Mouse (Mus musculus) spleen, embryonic (tissue): ENCODE data around the gene Scrn2.

Experiments used
- CTCF ChIA-PET: fragments of 350-600 bp; sonication (Branson Sonifier 250); formaldehyde crosslinking; loops from one replicate; lab custom pipeline; 2022; lab: Charles Lee

The Scrn2 gene

GRCm38 (mm10) chr11:97045861-97046260 is 16.1 kb downstream of the Scrn2 start:
- CTCF ChIA-PET: interaction anchor here (0.5 to 0.6 kb wide), 2 partner anchors 94 to 103 kb away, joined by 3 to 4 read pairs; no protein-coding TSS in a partner anchor

- CTCF ChIA-PET: no interaction called here
Observed at GRCm38 (mm10) chr11:97048090-97048650, 18.4 kb downstream of the Scrn2 start.

- CTCF ChIA-PET: interaction anchor here (0.8 kb wide), 1 partner anchor 103 kb away, joined by 3 read pairs; no protein-coding TSS in a partner anchor
Observed at GRCm38 (mm10) chr11:97049492-97050085, 19.9 kb downstream of the Scrn2 start.

GRCm38 (mm10) chr11:97050216-97050943 is 20.6 kb downstream of the Scrn2 start, which contains the start of gene Osbpl7:
Osbpl7 (plus strand) TSS chr11:97050628.
- CTCF ChIA-PET: interaction anchor here (0.8 kb wide), 1 partner anchor 103 kb away, joined by 3 read pairs; no protein-coding TSS in a partner anchor

- CTCF ChIA-PET: no interaction called here
Observed at GRCm38 (mm10) chr11:97050944-97051586, 21.3 kb downstream of the Scrn2 start.

- CTCF ChIA-PET: no interaction called here
Observed at GRCm38 (mm10) chr11:97052219-97052646, 22.5 kb downstream of the Scrn2 start.

- CTCF ChIA-PET: interaction anchor here (0.6 kb wide), 1 partner anchor 211 kb away, joined by 3 read pairs; no protein-coding TSS in a partner anchor
Observed at GRCm38 (mm10) chr11:97063274-97063920, 33.7 kb downstream of the Scrn2 start.

GRCm38 (mm10) chr11:97063921-97064295 is 34.2 kb downstream of the Scrn2 start:
- CTCF ChIA-PET: interaction anchor here (0.6 kb wide), 1 partner anchor 210 kb away, joined by 3 read pairs; no protein-coding TSS in a partner anchor

GRCm38 (mm10) chr11:97065538-97066295 is 36.0 kb downstream of the Scrn2 start:
- CTCF ChIA-PET: no interaction called here

- CTCF ChIA-PET: no interaction called here
Observed at GRCm38 (mm10) chr11:97066656-97067360, 37.1 kb downstream of the Scrn2 start.

- CTCF ChIA-PET: no interaction called here
Observed at GRCm38 (mm10) chr11:97069333-97069732, 39.6 kb downstream of the Scrn2 start.

GRCm38 (mm10) chr11:97069770-97070169 is 40.0 kb downstream of the Scrn2 start:
- CTCF ChIA-PET: no interaction called here

- CTCF ChIA-PET: no interaction called here
Observed at GRCm38 (mm10) chr11:97071129-97071528, 41.4 kb downstream of the Scrn2 start.

- CTCF ChIA-PET: interaction anchor here (0.6 to 1.1 kb wide), 3 partner anchors 79 to 299 kb away, joined by 3 to 5 read pairs (median 4); partner anchors contain the start of gene Tbkbp1
Observed at GRCm38 (mm10) chr11:97072533-97072932, 42.8 kb downstream of the Scrn2 start.

- CTCF ChIA-PET: interaction anchor here (0.6 kb wide), 1 partner anchor 73 kb away, joined by 4 read pairs; no protein-coding TSS in a partner anchor
Observed at GRCm38 (mm10) chr11:97074235-97074634, 44.5 kb downstream of the Scrn2 start.

- CTCF ChIA-PET: no interaction called here
Observed at GRCm38 (mm10) chr11:97078751-97079150, 49.0 kb downstream of the Scrn2 start.

GRCm38 (mm10) chr11:97080291-97080690 is 50.6 kb downstream of the Scrn2 start:
- CTCF ChIA-PET: interaction anchor here (0.6 to 1.2 kb wide), 2 partner anchors 45 to 275 kb away, joined by 4 to 8 read pairs; no protein-coding TSS in a partner anchor

GRCm38 (mm10) chr11:97082977-97083376 is 53.2 kb downstream of the Scrn2 start:
- CTCF ChIA-PET: no interaction called here
